Mouse (Mus musculus): ENCODE measurements around the gene Spock1.
"Not testable (repeated sequence)": the region's sequence is repeated elsewhere in the genome, so short reads cannot be mapped to it uniquely, and the experiment has no call there.

The Spock1 gene

GRCm38 (mm10) chr13:57595032-57595760, 312.9 kb downstream of the Spock1 start:
- DNase-seq (ENCODE audit: low spot score in 2 of 2): no peak

GRCm38 (mm10) chr13:57589338-57589914, 318.7 kb downstream of the Spock1 start:
- not testable (repeated sequence) for DNase-seq (ENCODE audit: low spot score in 2 of 2)

GRCm38 (mm10) chr13:57588558-57589273, 319.4 kb downstream of the Spock1 start:
- DNase-seq (ENCODE audit: low spot score in 2 of 2): no peak

- DNase-seq (ENCODE audit: low spot score in 2 of 2): no peak
These were observed 323.0 kb downstream of the Spock1 start for GRCm38 (mm10) chr13:57585131-57585530.

GRCm38 (mm10) chr13:57582314-57582976, 325.7 kb downstream of the Spock1 start:
- no peak for DNase-seq (ENCODE audit: low spot score in 2 of 2)

- no peak for DNase-seq (ENCODE audit: low spot score in 2 of 2)
These were observed 330.4 kb downstream of the Spock1 start for GRCm38 (mm10) chr13:57577541-57578244.

- DNase-seq (ENCODE audit: low spot score in 2 of 2): no peak
These were observed 334.6 kb downstream of the Spock1 start for GRCm38 (mm10) chr13:57573501-57573900.

- DNase-seq (ENCODE audit: low spot score in 2 of 2): no peak
These were observed 339.7 kb downstream of the Spock1 start for GRCm38 (mm10) chr13:57568404-57568803.

GRCm38 (mm10) chr13:57555186-57555585, 352.9 kb downstream of the Spock1 start:
- DNase-seq (ENCODE audit: low spot score in 2 of 2): no peak

- no peak for DNase-seq (ENCODE audit: low spot score in 2 of 2)
These were observed 358.4 kb downstream of the Spock1 start for GRCm38 (mm10) chr13:57549743-57550142.

GRCm38 (mm10) chr13:57536988-57537547, 371.1 kb downstream of the Spock1 start:
- no peak for DNase-seq (ENCODE audit: low spot score in 2 of 2)

- DNase-seq (ENCODE audit: low spot score in 2 of 2): no peak
These were observed 373.8 kb downstream of the Spock1 start for GRCm38 (mm10) chr13:57534325-57534724.

- no peak for DNase-seq (ENCODE audit: low spot score in 2 of 2)
These were observed 382.2 kb downstream of the Spock1 start for GRCm38 (mm10) chr13:57525946-57526345.

- DNase-seq (ENCODE audit: low spot score in 2 of 2): no peak
These were observed 383.6 kb downstream of the Spock1 start for GRCm38 (mm10) chr13:57524546-57524945.

- no peak for DNase-seq (ENCODE audit: low spot score in 2 of 2)
These were observed 384.8 kb downstream of the Spock1 start for GRCm38 (mm10) chr13:57523366-57523765.

- no peak for DNase-seq (ENCODE audit: low spot score in 2 of 2)
These were observed 385.8 kb downstream of the Spock1 start for GRCm38 (mm10) chr13:57522319-57522718.

GRCm38 (mm10) chr13:57521152-57521551, 387.0 kb downstream of the Spock1 start:
- DNase-seq (ENCODE audit: low spot score in 2 of 2): no peak

GRCm38 (mm10) chr13:57519790-57520189, 388.3 kb downstream of the Spock1 start:
- DNase-seq (ENCODE audit: low spot score in 2 of 2): no peak

GRCm38 (mm10) chr13:57515737-57516136, 392.4 kb downstream of the Spock1 start:
- no peak for DNase-seq (ENCODE audit: low spot score in 2 of 2)

- no peak for DNase-seq (ENCODE audit: low spot score in 2 of 2)
These were observed 406.6 kb downstream of the Spock1 start for GRCm38 (mm10) chr13:57501552-57501951.

GRCm38 (mm10) chr13:57496778-57497177, 411.4 kb downstream of the Spock1 start:
- DNase-seq (ENCODE audit: low spot score in 2 of 2): no peak

All from thymus, postnatal 10 days (tissue).